7 mouse cellular contexts compared by ENCODE assay signal in the genomic region with DNA sequence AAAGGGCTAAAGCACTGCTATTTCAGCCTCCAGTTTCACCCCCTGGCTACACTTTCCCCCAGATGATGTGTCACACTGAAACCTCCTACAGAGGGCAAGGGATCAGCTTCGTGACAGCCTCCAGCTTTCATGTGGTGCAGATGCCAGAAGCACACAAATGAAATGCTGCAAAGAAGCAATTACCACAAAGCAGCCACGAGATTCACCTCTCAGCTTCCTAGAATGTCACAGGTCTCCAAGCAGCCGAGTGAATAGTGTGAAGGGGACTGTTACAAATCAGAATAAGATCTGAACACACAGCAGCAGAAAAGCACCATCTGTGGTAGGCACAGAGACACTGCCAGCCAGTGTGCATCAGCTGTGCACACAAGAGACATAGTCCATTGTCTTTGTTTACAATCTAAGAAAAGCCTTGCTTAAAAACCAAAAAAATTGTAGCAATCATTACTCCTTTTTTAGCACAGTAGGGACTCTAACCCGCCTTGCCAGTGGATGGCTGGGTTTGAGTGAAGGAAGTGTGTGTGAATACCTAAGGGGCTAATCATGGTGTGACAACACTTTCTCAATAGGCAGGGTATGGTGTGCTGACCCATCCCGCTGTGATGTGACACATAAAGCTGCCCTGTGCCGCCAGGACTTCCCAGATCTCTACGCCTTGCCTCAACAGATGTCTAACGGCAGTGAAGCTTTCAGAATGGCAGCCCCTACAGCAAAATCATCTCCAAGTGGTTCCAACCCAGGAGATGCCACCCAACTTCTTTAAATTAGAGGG. TPM values are rescaled to one million over a fixed set of nuclear protein-coding genes. Genes with fewer than 3 reads are reported as not detected.
DNase-seq lines count a peak whose midpoint lies in the region; ATAC-seq lines count a peak whose summit lies in the region.

No protein-coding gene starts in this region.

- no peaks in the 10 kb centered on the region for H3K9me3 ChIP-seq in forebrain, embryonic 11.5 days (ENCODE audit: control insufficient read depth, low read length)

- 15% methylated on average over 8 of the region's 8 CpGs for WGBS in forebrain, embryonic 11.5 days

- H3K27ac ChIP-seq in forebrain, embryonic 11.5 days (ENCODE audit: low read depth, low read length): no peak overlapping the region; the same call in 1 of the 2 replicates

- H3K4me1 ChIP-seq in forebrain, embryonic 11.5 days (replicated peaks; ENCODE audit: control insufficient read depth, insufficient read depth, low read length): peaks cover 11% of the 10 kb centered on the region

- H3K9ac ChIP-seq in forebrain, embryonic 11.5 days (ENCODE audit: low read length): no peak overlapping the region

- no peaks in the 10 kb centered on the region for H3K27me3 ChIP-seq in forebrain, embryonic 11.5 days (ENCODE audit: control insufficient read depth, insufficient read depth, low read length)

- peak; percentile 80 for ATAC-seq in forebrain, embryonic 11.5 days (replicated peaks; ENCODE audit: low FRiP score)

- H3K36me3 ChIP-seq in forebrain, embryonic 11.5 days (ENCODE audit: control insufficient read depth, insufficient read depth, low read length): no peaks in the 10 kb centered on the region

- no peak overlapping the region for H3K4me2 ChIP-seq in forebrain, embryonic 11.5 days (ENCODE audit: low read depth, low read length, severe bottlenecking)

- DNase-seq in CD4-positive, CD25-positive, alpha-beta regulatory T cell, adult 2 months (ENCODE audit: low read depth, low spot score): peak; percentile 68
- DNase-seq in NIH3T3 (ENCODE audit: low read depth): peak; percentile 33
- DNase-seq in forebrain, embryonic 11.5 days (ENCODE audit: low spot score): no peak
- DNase-seq in lung, postnatal 25 days (ENCODE audit: low spot score): peak; percentile 30
- DNase-seq in retina, postnatal 1 day: peak; percentile 72
- DNase-seq in right cerebral cortex, adult 18-20 months: no peak
- no peak for DNase-seq in testis, postnatal 10 days (ENCODE audit: low spot score)

- H3K4me3 ChIP-seq in forebrain, embryonic 11.5 days (ENCODE audit: low read depth, low read length): no peak overlapping the region

RNA-seq across cellular contexts. Expression of gene Smap2, which starts 14.5 kb away (rescaled TPM):
- 17.1 and 18.9 TPM in 2 replicates for polyA plus RNA-seq in forebrain, embryonic 11.5 days (2014; fragmentation: Nextera tagmentation; extraction: Ambion mirVana)

RNA-seq across cellular contexts. Expression of gene Col9a2, which starts 36.6 kb away (rescaled TPM):
- 3.4 and 3.5 TPM in 2 replicates for polyA plus RNA-seq in forebrain, embryonic 11.5 days (2014; fragmentation: Nextera tagmentation; extraction: Ambion mirVana)

RNA-seq across cellular contexts. Expression of gene Zfp69, which starts 51.1 kb away (rescaled TPM):
- polyA plus RNA-seq in forebrain, embryonic 11.5 days (2014; fragmentation: Nextera tagmentation; extraction: Ambion mirVana): 8.8 and 9.8 TPM in 2 replicates

Comparison
In these comparisons a context has a peak if more than half of its experiments do, and no peak if none do; other contexts are left out.
1. DNase-seq: peak in CD4-positive, CD25-positive, alpha-beta regulatory T cell, adult 2 months (single experiment), NIH3T3 (single experiment), lung, postnatal 25 days (single experiment) and retina, postnatal 1 day (single experiment); none in forebrain, embryonic 11.5 days (single experiment), right cerebral cortex, adult 18-20 months (single experiment) and testis, postnatal 10 days (single experiment).